Mouse (Mus musculus) thymus, adult 2 months (tissue): ENCODE results near the gene Hmbs.
"Not testable (repeated sequence)": the region's sequence is repeated elsewhere in the genome, so short reads cannot be mapped to it uniquely, and the experiment has no call there.

Source experiments
- CTCF ChIP-seq: fragments of 200-500 bp; IDR thresholded peaks from 2 replicates; pipeline ENCODE4 v1.5.1; 2012; ENCODE audit warnings: mild to moderate bottlenecking, control low read depth, low read length, moderate library complexity, borderline replicate concordance; ENCODE audit not compliant: control insufficient read depth, poor library complexity, insufficient read depth; ENCODE audit errors: extremely low read depth
- POLR2A ChIP-seq: fragments of 200-500 bp; IDR thresholded peaks from 2 replicates; pipeline ENCODE4 v1.6.1; 2012; ENCODE audit warnings: mild to moderate bottlenecking, low read length, control low read depth, moderate library complexity; ENCODE audit not compliant: control insufficient read depth, poor library complexity, insufficient read depth; ENCODE audit errors: extremely low read depth

- not testable (repeated sequence) for TF ChIP-seq CTCF, POLR2A
Measured at GRCm38 (mm10) chr9:44300001-44300400, 44.0 kb downstream of the Hmbs start.
